Mouse (Mus musculus) liver, embryonic 16.5 days (tissue): ENCODE measurements around the gene Tmem88b. TPM values are rescaled to one million over a fixed set of nuclear protein-coding genes. Genes with fewer than 3 reads are reported as not detected.

Source experiments
- ATAC-seq: fragments of 200-750 bp; cut with Nextera tagmentation; 2 replicates; pipeline ENCODE4 v1.8.0; 2017; ENCODE audit warnings: low read depth, mild to moderate bottlenecking, moderate number of reproducible peaks, moderate library complexity
- H3K27ac ChIP-seq: fragments of 300-500 bp; sonication (generic); 2 replicates; pipeline ENCODE4 v1.5.1; 2014; ENCODE audit warnings: mild to moderate bottlenecking, low read length
- H3K27me3 ChIP-seq: fragments of 300-500 bp; sonication (generic); 2 replicates; pipeline ENCODE4 v1.6.1; 2014; ENCODE audit warnings: low read depth, low read length, mixed read lengths; ENCODE audit not compliant: control insufficient read depth, insufficient read depth
- H3K36me3 ChIP-seq: fragments of 300-500 bp; sonication (generic); 2 replicates; pipeline ENCODE4 v1.6.1; 2014; ENCODE audit warnings: mild to moderate bottlenecking; ENCODE audit not compliant: control insufficient read depth, insufficient read depth
- H3K4me1 ChIP-seq: fragments of 300-500 bp; sonication (generic); 2 replicates; pipeline ENCODE4 v1.6.1; 2014; ENCODE audit warnings: low read depth, low read length, mixed read lengths; ENCODE audit not compliant: control insufficient read depth
- H3K4me2 ChIP-seq: fragments of 300-500 bp; sonication (generic); 2 replicates; pipeline ENCODE4 v1.6.1; 2014; ENCODE audit warnings: low read depth, low read length, mixed read lengths
- H3K4me3 ChIP-seq: fragments of 300-500 bp; sonication (generic); 2 replicates; pipeline ENCODE4 v1.5.1; 2014; ENCODE audit warnings: low read depth, mild to moderate bottlenecking, low read length
- H3K9ac ChIP-seq: fragments of 300-500 bp; sonication (generic); 2 replicates; pipeline ENCODE4 v1.6.1; 2014; ENCODE audit warnings: low read depth, low read length
- H3K9me3 ChIP-seq: fragments of 300-500 bp; sonication (generic); replicated peaks from 2 replicates; pipeline ENCODE4 v1.6.1; 2016; ENCODE audit warnings: low read length; ENCODE audit not compliant: control insufficient read depth
- WGBS: fragments of 180-500 bp; shearing (Covaris S2); extraction: QIAGEN DNeasy Blood & Tissue Kit; methylation state at CpG from one replicate; pipeline ENCODE4 v1.1.7; 2014; ENCODE audit not compliant: insufficient replicate concordance; 5-methylcytosine and 5-hydroxymethylcytosine counted together
- polyA plus RNA-seq: library from polyadenylated mRNA; unstranded; fragments of >200 nt; fragmentation: Nextera tagmentation; extraction: Ambion mirVana; gene quantifications from 2 replicates; pipeline ENCODE4 v1.2.1, GENCODE M21; 2015

Tmem88b gene
- polyA plus RNA-seq, 1 experiment from 2014 or later, result 0.19 TPM

DNA sequence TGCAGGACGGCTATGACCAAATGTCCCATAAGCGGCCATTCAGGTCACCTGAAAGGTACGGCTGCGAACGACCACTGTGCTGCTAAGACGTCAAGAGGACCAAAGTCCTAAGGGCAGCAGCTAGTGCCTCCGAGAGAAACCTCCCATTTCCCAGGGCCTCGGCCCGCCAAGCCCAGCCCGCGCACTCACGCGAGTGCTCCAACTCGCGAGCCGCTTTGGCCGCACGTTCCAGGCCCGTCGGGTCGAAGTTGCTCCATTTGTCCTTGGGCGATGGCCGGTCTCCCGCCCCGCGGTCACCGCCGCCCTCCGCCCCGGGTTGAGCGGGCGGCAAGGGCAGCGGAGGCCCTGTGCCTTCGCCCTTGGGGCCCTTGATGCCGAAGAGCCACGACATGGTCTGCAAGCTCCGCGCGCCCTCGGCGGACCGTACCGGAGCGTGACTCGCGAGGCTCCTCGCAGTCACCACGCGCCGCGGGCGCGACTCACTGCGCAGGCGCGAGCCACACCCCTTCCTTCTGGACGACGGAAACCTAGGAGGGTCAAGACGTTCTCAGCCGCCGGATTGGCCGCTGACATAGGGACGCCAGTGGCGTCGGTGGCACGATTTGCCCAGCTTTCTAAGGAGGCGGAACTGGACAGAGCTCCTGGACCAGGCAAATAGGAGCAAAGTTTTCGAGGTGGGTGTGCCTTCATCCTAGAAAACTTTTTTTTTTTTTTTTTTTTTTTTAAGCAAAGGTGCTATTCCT lies 24.9 kb downstream of the Tmem88b start, which contains the start of gene Atad3a:
Gene Atad3a (minus strand): TSS at position 481 of the 743 bp plus-strand sequence.
- H3K27me3 ChIP-seq, result no peaks in the 10 kb centered on the region
- peaks cover 22% of the 10 kb centered on the region for H3K4me1 ChIP-seq
- no peaks in the 10 kb centered on the region for H3K9me3 ChIP-seq
- peak; percentile 98 for ATAC-seq
- peak within 1 kb of the TSS; percentile 83 for H3K4me3 ChIP-seq
- peak within 1 kb of the TSS; percentile 82 for H3K9ac ChIP-seq
- peak within 1 kb of the TSS; percentile 79 for H3K27ac ChIP-seq
- no peaks in the 10 kb centered on the region; the same call in 1 of the 2 replicates for H3K36me3 ChIP-seq
- under 1% methylated on average over 68 of the region's 68 CpGs for WGBS
- H3K4me2 ChIP-seq, result peak within 1 kb of the TSS; percentile 100

DNA sequence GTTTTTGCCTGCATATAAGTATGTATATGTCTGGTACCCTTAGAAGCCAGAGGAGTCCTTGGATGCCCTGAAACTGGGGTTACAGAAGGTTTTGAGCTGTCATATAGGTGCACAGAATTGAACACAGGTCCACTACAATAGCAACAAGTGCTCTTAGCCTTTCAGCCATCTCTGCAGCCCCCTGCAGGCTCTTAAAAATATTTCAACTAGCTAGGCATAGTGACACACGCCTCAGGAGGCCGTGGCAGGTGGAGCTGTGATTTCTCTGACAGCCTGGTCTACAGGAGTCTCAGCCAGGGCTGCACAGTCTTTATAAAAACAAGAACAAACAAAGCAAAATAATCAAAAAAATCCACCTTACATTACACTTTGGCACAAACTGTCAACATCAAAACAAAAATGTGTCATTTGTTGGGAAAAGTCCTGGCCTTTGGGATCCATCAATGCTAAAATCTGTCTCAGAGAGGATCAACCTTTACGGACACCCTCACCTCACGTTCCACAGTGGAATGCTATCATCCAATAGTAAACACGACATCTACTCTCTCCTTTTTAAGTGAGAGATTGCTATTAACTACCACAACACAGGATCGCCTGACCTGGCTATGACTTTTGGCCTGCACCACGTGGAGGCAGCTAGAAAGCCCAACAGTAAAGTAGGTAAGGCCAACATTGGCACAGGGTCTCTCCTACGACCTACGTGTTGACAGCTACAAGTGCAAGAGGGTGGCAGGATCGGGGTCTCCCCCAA lies 25.6 kb downstream of the Tmem88b start:
- WGBS, result 1% methylated on average over 10 of the region's 10 CpGs
- no peaks in the 10 kb centered on the region for H3K27me3 ChIP-seq
- H3K9me3 ChIP-seq, result no peaks in the 10 kb centered on the region
- peak overlapping the region; percentile 100 for H3K4me2 ChIP-seq
- no peak for ATAC-seq
- H3K9ac ChIP-seq, result peak overlapping the region; percentile 72
- H3K4me3 ChIP-seq, result peak overlapping the region; percentile 83
- H3K4me1 ChIP-seq, result peaks cover 22% of the 10 kb centered on the region
- peaks cover 7% of the 10 kb centered on the region for H3K36me3 ChIP-seq
- peak overlapping the region; percentile 52; the same call in 1 of the 2 replicates for H3K27ac ChIP-seq

DNA sequence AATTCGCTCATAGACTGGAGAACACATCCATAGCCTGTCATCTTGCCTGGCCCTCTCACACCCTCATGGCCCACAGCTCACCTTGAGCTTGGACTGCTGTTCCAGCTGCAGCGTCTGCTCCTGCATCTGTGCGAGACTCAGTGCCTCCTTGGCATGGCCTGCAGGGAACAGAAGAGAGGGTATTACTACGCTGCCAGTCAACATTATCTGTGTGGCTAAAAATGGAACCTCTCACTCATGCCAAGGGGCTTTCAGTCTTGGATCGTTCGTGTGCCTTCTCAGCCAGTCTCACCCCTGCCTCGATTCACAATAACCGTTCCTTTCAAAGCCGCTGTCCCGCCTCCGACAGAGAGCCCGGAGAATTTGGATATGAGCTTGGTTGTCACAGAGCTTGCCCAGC lies 28.7 kb downstream of the Tmem88b start:
- H3K9me3 ChIP-seq, result no peaks in the 10 kb centered on the region
- ATAC-seq, result no peak
- no peak overlapping the region for H3K27ac ChIP-seq
- peaks cover 25% of the 10 kb centered on the region for H3K36me3 ChIP-seq
- 83% methylated on average over 12 of the region's 12 CpGs for WGBS
- no peak overlapping the region for H3K9ac ChIP-seq
- H3K27me3 ChIP-seq, result no peaks in the 10 kb centered on the region
- H3K4me3 ChIP-seq, result no peak overlapping the region
- no peak overlapping the region for H3K4me2 ChIP-seq
- peaks cover 22% of the 10 kb centered on the region for H3K4me1 ChIP-seq

DNA sequence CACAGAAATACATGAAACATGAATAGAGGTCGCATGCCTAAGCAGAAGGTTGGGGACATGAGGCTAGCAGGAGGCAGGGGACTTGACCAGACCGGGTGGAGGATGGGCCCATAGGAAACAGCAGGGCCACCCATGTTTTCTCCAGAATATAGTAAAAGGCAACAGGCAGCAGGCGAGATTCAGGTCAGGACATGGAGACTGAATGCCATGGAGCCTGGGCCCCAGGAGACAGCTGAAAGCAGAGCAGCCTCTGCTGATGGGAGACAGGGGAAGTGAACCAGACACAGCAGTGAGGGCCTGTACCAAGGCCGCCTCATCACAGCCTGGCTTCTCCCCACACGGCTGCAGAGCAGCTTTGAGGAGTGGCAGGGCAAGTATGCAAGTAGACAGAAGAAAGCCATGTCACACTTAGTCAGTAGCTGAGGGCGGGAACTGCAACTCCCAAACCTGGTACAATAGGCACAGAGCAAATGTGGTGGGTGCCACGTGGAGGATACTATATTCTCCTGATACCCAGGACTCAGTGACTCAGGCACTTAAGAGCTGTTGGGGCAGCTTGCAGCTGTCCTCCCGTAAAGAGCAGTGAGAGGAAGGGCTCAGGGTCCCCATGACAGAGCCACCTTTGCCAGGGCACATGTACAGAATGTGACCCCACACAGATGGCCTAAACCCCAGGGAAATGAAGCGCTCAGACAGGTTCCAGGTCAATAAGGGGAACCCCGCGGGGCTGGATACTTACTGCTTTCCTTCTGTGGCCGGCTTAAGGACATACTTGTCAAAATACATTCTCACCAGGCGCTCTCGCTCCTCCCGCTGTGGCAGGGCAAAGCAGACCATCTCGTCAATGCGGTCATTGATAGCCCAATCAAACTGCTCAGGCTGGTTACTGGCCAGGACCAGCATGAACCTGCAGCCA lies 38.8 kb downstream of the Tmem88b start:
- Histone ChIP-seq H3K4me1 (no peaks in the 10 kb centered on the region), H3K9me3 (no peaks in the 10 kb centered on the region), H3K4me2 (no peak overlapping the region), H3K27ac (no peak overlapping the region), H3K9ac (no peak overlapping the region), H3K27me3 (no peaks in the 10 kb centered on the region), H3K36me3 (peaks cover 35% of the 10 kb centered on the region), H3K4me3 (no peak overlapping the region)
- WGBS, result 75% methylated on average over 17 of the region's 17 CpGs
- ATAC-seq, result no peak

DNA sequence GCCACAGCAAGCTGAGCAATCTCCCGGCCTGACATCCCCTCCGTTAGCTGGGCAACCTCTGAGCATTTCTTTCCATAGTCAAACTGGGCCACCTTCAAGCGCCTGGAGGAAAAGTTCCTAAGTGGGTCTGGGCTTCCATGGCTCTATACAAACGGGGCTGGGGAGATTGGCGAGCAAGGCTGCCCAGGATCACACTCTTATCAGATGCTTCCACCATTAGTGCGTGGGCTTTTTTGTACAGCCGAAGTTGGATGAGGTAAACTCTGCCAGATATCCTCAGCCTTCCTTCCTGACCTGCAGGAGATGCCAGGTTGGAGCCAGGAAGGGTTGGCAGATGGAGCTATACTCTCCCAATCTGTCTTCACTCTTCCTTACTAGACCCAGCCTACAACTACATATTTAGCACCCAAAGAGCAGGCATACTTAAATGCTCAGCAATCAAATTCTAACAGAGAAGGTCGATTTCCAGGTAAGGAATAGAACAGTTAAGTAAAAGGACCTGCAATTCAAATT lies 39.6 kb downstream of the Tmem88b start:
- WGBS, result 77% methylated on average over 8 of the region's 8 CpGs
- H3K36me3 ChIP-seq, result peaks cover 34% of the 10 kb centered on the region

DNA sequence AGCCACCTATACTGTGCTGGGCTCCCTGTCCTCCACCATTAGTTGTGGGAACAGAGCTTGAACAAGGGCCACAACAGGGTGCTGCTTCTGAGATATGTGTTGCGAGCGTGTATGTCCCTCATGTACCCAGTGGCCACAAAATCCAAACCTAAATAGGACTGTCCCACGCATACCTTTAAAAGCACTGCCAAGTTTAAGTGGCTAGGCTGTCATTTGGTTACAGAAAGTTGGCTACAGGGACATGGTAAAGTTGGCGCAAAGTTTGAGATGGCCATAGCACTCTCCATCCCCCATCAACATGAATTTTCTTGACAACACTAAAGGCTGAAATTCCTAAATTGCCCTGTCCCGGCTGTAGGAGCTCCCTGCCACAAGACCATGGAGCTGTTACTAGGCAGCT lies 40.5 kb downstream of the Tmem88b start:
- H3K27ac ChIP-seq, result no peak overlapping the region
- H3K4me2 ChIP-seq, result no peak overlapping the region
- H3K27me3 ChIP-seq, result no peaks in the 10 kb centered on the region
- 77% methylated on average over 5 of the region's 5 CpGs for WGBS
- peaks cover 28% of the 10 kb centered on the region for H3K36me3 ChIP-seq
- no peak for ATAC-seq
- H3K9me3 ChIP-seq, result no peaks in the 10 kb centered on the region
- H3K4me1 ChIP-seq, result no peaks in the 10 kb centered on the region
- no peak overlapping the region for H3K4me3 ChIP-seq
- no peak overlapping the region for H3K9ac ChIP-seq

More for the DNA sequence above, 39.6 kb downstream of the Tmem88b start:
- Histone ChIP-seq H3K27ac (no peak overlapping the region), H3K9ac (no peak overlapping the region), H3K9me3 (no peaks in the 10 kb centered on the region), H3K4me3 (no peak overlapping the region), H3K4me2 (no peak overlapping the region), H3K4me1 (no peaks in the 10 kb centered on the region), H3K27me3 (no peaks in the 10 kb centered on the region)
- no peak for ATAC-seq

DNA sequence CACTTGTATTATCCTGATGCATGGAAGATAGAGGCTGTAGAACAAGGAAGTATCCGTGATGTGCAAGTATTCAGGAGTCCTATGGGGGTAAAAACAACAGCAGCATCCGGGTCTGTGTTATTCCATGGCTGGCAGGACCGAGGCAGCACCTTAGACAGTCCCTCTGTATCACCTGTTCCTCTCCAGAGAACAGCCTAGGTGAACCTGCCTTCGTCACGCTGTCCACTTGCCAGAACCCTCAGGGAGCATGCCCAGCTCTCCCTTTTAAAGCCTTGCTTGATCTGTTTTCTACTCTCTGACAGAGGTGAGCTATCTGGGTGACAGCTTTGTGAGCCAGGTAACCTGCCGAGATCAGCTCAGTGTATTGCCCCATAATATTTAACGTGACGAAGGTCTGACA lies 41.2 kb downstream of the Tmem88b start:
- peaks cover 25% of the 10 kb centered on the region for H3K36me3 ChIP-seq
- WGBS, result 78% methylated on average over 8 of the region's 8 CpGs
- no peak for ATAC-seq

DNA sequence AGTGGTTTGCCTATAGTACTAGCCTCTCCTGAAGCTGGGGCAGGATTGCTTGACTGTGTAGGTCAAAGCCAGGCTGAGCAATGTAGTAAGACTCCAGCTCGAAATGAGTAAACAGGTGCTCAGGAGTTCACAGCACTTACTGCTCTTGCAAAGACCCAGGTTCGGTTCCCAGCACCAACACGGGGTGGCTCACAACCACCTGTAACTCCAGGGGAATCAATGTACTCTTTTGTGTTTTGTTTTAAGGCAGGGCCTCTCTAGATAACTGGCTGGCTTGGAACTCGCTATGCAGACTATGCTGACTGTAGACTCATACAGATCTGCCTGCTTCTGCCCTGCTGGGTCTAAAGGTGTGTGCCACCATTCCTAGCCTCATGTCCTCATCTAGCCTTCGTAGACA lies 43.0 kb downstream of the Tmem88b start:
- H3K27me3 ChIP-seq, result no peaks in the 10 kb centered on the region
- no peak for ATAC-seq
- H3K4me1 ChIP-seq, result no peaks in the 10 kb centered on the region
- no peak overlapping the region for H3K27ac ChIP-seq
- no peak overlapping the region for H3K4me3 ChIP-seq
- H3K9ac ChIP-seq, result no peak overlapping the region
- H3K36me3 ChIP-seq, result peaks cover 13% of the 10 kb centered on the region
- H3K9me3 ChIP-seq, result no peaks in the 10 kb centered on the region
- H3K4me2 ChIP-seq, result no peak overlapping the region
- 72% methylated on average over 5 of the region's 5 CpGs for WGBS

More for the DNA sequence above, 41.2 kb downstream of the Tmem88b start:
- Histone ChIP-seq H3K27me3 (no peaks in the 10 kb centered on the region), H3K9me3 (no peaks in the 10 kb centered on the region), H3K4me3 (no peak overlapping the region), H3K9ac (no peak overlapping the region), H3K4me2 (no peak overlapping the region), H3K27ac (no peak overlapping the region), H3K4me1 (no peaks in the 10 kb centered on the region)
